Mouse (Mus musculus) granulocyte monocyte progenitor cell, adult 5-6 weeks (primary cell): Measurements from ENCODE around the gene Dab2ip. TPM values are rescaled to one million over a fixed set of nuclear protein-coding genes. Genes with fewer than 3 reads are reported as not detected.

ENCODE experiments used
- ATAC-seq: replicated peaks from 2 replicates; pipeline ENCODE4 v1.8.0; 2016; ENCODE audit warnings: mild to moderate bottlenecking, moderate TSS enrichment, inconsistent platforms; ENCODE audit not compliant: poor library complexity, severe bottlenecking
- total RNA-seq, 2 experiments: library from RNA; stranded (forward) in 1 of 2; stranded (reverse) in 1 of 2; fragments of 200-712, 200-1000 nt in 1 of 2; fragments of >200 nt in 1 of 2; fragmentation: Nextera tagmentation in 1 of 2; gene quantifications; 2 replicates each; pipeline ENCODE4 v1.2.3; 2014 to 2017

Gene Dab2ip
- total RNA-seq, 2 experiments from 2014 or later: 3.6 to 3.9 TPM

- ATAC-seq: no peak
These were observed 34.8 kb downstream of the Dab2ip start for GRCm38 (mm10) chr2:35592725-35593392.

GRCm38 (mm10) chr2:35593889-35594288, 35.8 kb downstream of the Dab2ip start:
- no peak for ATAC-seq

- no peak for ATAC-seq
These were observed 37.0 kb downstream of the Dab2ip start for GRCm38 (mm10) chr2:35595102-35595501.

GRCm38 (mm10) chr2:35595718-35596117, 37.7 kb downstream of the Dab2ip start:
- ATAC-seq: no peak

- ATAC-seq: no peak
These were observed 38.7 kb downstream of the Dab2ip start for GRCm38 (mm10) chr2:35596796-35597195.

GRCm38 (mm10) chr2:35598819-35599218, 40.8 kb downstream of the Dab2ip start:
- ATAC-seq: no peak

- no peak for ATAC-seq
These were observed 43.6 kb downstream of the Dab2ip start for GRCm38 (mm10) chr2:35601665-35602064.

GRCm38 (mm10) chr2:35607476-35607875, 49.4 kb downstream of the Dab2ip start:
- ATAC-seq: no peak

GRCm38 (mm10) chr2:35608856-35609255, 50.8 kb downstream of the Dab2ip start:
- ATAC-seq: no peak

- ATAC-seq: peak; percentile 21; the same call in 1 of the 2 replicates
These were observed 51.3 kb downstream of the Dab2ip start for GRCm38 (mm10) chr2:35609317-35609716.

- ATAC-seq: no peak; the same call in 1 of the 2 replicates
These were observed 52.3 kb downstream of the Dab2ip start for GRCm38 (mm10) chr2:35610168-35610951.

- ATAC-seq: no peak
These were observed 52.9 kb downstream of the Dab2ip start for GRCm38 (mm10) chr2:35610976-35611375.

- ATAC-seq: no peak
These were observed 53.6 kb downstream of the Dab2ip start for GRCm38 (mm10) chr2:35611645-35612044.

GRCm38 (mm10) chr2:35612297-35612696, 54.2 kb downstream of the Dab2ip start:
- no peak for ATAC-seq

GRCm38 (mm10) chr2:35613946-35614353, 55.9 kb downstream of the Dab2ip start:
- ATAC-seq: no peak

GRCm38 (mm10) chr2:35614411-35614810, 56.3 kb downstream of the Dab2ip start:
- no peak for ATAC-seq

GRCm38 (mm10) chr2:35615366-35615765, 57.3 kb downstream of the Dab2ip start:
- no peak for ATAC-seq

- ATAC-seq: no peak
These were observed 57.9 kb downstream of the Dab2ip start for GRCm38 (mm10) chr2:35615977-35616376.

- no peak for ATAC-seq
These were observed 59.0 kb downstream of the Dab2ip start for GRCm38 (mm10) chr2:35616891-35617658.

- ATAC-seq: no peak
These were observed 60.9 kb downstream of the Dab2ip start for GRCm38 (mm10) chr2:35618981-35619380.

- no peak for ATAC-seq
These were observed 61.5 kb downstream of the Dab2ip start for GRCm38 (mm10) chr2:35619532-35619931.
